Mouse (Mus musculus) cerebellum, adult 11 months (tissue): Measurements from ENCODE around the gene Samd15.

ENCODE experiments used
- DNase-seq: peaks from one replicate; pipeline ENCODE4 v3.0.0; 2022

The Samd15 gene

DNA sequence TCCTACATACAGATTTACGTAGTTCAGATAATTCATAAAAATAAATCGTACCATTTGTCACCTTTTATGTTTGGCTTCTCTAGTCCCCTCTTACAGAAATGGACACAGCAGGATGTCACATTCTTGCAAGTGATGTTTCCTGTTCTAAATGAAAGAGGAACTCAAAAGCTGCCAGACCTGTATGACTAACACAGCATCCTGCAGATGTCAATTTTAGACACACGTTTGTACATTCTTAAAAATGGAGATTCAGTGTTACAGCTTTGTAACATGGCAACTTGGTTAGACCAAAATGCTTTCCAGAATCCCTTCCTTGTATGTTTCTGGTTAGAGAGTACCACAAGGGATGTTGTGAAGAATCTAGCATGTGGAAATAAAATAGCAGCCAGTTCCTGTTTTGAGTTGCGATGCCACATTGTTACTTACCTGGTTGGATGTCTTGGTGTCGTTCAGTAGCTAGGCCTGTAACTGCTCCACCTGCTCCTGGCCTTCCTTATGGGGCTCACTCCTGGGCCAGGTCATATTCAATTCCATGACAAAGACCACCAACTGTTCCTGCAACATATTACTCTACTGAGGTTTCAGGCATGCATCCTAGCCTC, 37.5 kb downstream of the Samd15 start:
- DNase-seq: no peak

DNA sequence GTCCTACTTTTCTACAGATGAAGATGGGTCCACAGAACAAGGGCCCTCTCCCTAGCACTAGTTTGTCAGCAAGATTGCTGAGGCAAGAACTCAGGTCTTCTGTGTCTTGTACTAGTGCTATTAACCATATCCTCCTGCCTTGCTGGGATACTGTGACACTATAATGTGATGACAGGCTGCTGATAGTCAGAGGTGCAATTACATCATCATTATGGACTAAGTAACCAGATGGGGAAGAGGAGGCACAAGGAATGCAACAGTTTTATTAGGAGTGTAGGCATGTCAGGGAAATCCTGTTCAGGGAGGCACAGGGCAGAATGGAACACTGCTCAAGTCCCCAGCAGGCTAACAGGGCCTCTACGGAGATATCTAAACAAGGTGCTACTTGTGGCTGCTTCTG, 39.1 kb downstream of the Samd15 start, which contains the start of gene Noxred1:
Gene Noxred1, minus strand, starts transcription at position 101 of the 400 bp plus-strand sequence.
- no peak for DNase-seq

DNA sequence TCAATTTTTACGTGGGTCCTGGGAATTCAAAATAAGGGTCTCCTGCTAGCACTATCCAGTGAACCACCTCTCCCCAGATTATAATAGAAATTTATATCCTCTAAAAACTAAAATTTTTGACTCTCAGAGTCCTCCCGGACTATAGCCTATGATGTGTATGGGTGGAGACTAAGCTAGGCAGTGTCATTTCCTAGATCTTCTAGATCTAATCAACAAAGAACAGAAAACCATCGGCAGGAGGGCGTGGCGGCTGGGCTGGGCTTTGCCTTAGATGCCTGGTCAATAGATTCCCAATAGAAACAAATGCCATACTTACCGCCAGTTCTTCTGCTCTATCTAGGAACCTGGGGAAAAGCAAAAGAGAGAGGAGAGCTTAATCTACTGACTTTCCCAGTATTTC, 50.6 kb downstream of the Samd15 start:
- DNase-seq: no peak

DNA sequence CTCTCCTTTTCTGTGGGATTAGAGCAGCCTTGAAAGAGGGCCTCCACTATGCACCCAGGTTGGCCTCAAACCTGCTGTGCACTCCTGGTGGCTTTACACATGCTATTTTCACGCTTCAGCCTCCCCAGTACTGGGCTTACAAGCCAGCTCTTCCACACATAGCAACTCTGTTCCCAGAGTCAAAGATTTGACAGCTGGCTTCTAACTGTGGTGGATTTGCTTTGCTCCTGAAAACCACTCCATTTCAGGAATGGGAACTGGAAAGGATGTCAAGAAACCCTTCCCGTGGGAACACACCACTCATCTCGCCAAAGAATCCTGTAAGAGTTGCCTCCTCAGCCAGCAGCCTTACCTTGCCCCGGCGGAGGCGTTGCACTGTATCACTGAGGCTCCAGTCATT, 54.4 kb downstream of the Samd15 start:
- no peak for DNase-seq

DNA sequence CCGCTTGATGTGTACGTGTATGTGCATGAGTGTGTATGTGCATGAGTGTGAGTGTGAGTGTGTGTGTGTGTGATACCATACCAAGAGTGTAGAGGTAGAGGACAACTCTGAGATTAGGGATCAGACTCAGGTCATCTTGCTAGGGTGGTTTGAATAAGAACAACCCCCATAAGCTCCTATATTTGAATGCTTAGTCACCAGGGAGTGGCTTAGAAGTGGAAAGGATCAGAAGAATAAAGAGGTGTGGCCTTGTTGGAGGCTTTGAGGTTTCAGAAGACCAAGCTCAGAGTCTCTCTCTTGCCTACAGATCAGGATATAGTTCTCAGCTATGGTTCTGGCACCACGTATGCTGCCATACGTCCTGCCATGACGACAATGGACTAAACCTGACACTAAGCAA, 57.1 kb downstream of the Samd15 start:
- DNase-seq: no peak

DNA sequence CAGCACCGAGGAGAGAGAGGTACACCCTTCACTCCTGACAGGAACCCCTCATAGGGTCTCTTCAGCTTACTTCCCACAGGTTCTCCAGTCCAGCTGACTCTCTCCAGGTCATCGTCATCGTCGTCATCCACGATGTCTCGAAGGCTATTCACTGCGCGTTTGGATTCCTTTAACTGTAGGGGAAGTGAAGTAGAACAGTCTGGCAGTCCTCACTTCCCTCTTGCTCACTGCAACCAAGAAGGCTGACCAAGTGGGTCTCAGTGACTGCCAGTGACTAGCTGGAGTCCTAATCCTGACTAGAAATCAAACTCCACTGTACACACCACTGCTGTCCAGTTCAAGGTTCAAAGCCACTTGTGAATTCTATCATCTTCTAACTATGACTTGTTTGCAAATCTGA, 61.0 kb downstream of the Samd15 start:
- DNase-seq: no peak
